Mouse (Mus musculus): ENCODE measurements around the gene Map3k4. TPM values are rescaled to one million over a fixed set of nuclear protein-coding genes. Genes with fewer than 3 reads are reported as not detected.

Gene Map3k4
- polyA plus RNA-seq (2012; rRNA removed): 13.2 and 20.4 TPM in 2 replicates

GRCm38 (mm10) chr17:12318663-12319201, at the start of gene Map3k4:
Gene Map3k4, minus strand, starts transcription at chr17:12318796.

Other genes with a start within 250 kb of the Map3k4 start
- gene Agpat4, start 200.1 kb downstream of the Map3k4 start, polyA plus RNA-seq (2012; rRNA removed): 25.0 and 27.8 TPM in 2 replicates
- 0.06 TPM in 1 of 2 replicates, not detected in the other for gene Plg, start 59.8 kb upstream of the Map3k4 start, polyA plus RNA-seq (2012; rRNA removed)
- gene Slc22a3, start 188.9 kb upstream of the Map3k4 start, polyA plus RNA-seq (2012; rRNA removed): 0.51 and 0.56 TPM in 2 replicates

Data from stomach, adult 2 months (tissue).